Mouse (Mus musculus) cerebellum, adult 8-10 months (tissue): Measurements from ENCODE around the gene Noc4l.

Experiments
- DNase-seq: peaks from one replicate; pipeline ENCODE4 v3.0.0; 2022

Gene Noc4l

GRCm38 (mm10) chr5:110652719-110653648 lies at the start of gene Noc4l, which contains the start of gene Ddx51:
Noc4l (minus strand) TSS chr5:110653417.
Ddx51 (plus strand) TSS chr5:110653451.
- DNase-seq = peak; percentile 94

GRCm38 (mm10) chr5:110698617-110699016 lies 45.4 kb upstream of the Noc4l start:
- no peak for DNase-seq

GRCm38 (mm10) chr5:110682041-110682440 lies 28.8 kb upstream of the Noc4l start:
- no peak for DNase-seq

GRCm38 (mm10) chr5:110665486-110666121 lies 12.4 kb upstream of the Noc4l start:
- no peak for DNase-seq

- no peak for DNase-seq
Measured at GRCm38 (mm10) chr5:110664750-110665269, 11.6 kb upstream of the Noc4l start.

- DNase-seq = no peak
Measured at GRCm38 (mm10) chr5:110664041-110664440, 10.8 kb upstream of the Noc4l start.

- no peak for DNase-seq
Measured at GRCm38 (mm10) chr5:110659682-110660081, 6.5 kb upstream of the Noc4l start.

GRCm38 (mm10) chr5:110653686-110654085 lies 469 bp upstream of the Noc4l start:
- DNase-seq = no peak

- no peak for DNase-seq
Measured at GRCm38 (mm10) chr5:110646377-110646776, 6.8 kb downstream of the Noc4l start.

- DNase-seq = peak; percentile 70
Measured at GRCm38 (mm10) chr5:110639459-110639858, 13.8 kb downstream of the Noc4l start.

- DNase-seq = no peak
Measured at GRCm38 (mm10) chr5:110638306-110639074, 14.7 kb downstream of the Noc4l start.

- DNase-seq = peak; percentile 26
Measured at GRCm38 (mm10) chr5:110635951-110636707, 17.1 kb downstream of the Noc4l start.

GRCm38 (mm10) chr5:110629525-110630120 lies 23.6 kb downstream of the Noc4l start:
- no peak for DNase-seq

- DNase-seq = peak; percentile 29
Measured at GRCm38 (mm10) chr5:110628156-110628555, 25.1 kb downstream of the Noc4l start.

GRCm38 (mm10) chr5:110627351-110627750 lies 25.9 kb downstream of the Noc4l start:
- no peak for DNase-seq

- no peak for DNase-seq
Measured at GRCm38 (mm10) chr5:110624319-110624718, 28.9 kb downstream of the Noc4l start.

GRCm38 (mm10) chr5:110619226-110619625 lies 34.0 kb downstream of the Noc4l start:
- no peak for DNase-seq

GRCm38 (mm10) chr5:110611435-110612158 lies 41.6 kb downstream of the Noc4l start:
- no peak for DNase-seq

- no peak for DNase-seq
Measured at GRCm38 (mm10) chr5:110610484-110610883, 42.7 kb downstream of the Noc4l start.

GRCm38 (mm10) chr5:110609868-110610267 lies 43.3 kb downstream of the Noc4l start:
- no peak for DNase-seq

GRCm38 (mm10) chr5:110609425-110609824 lies 43.8 kb downstream of the Noc4l start:
- DNase-seq = no peak
